Mouse (Mus musculus): ENCODE data around the gene Spib. TPM values are rescaled to one million over a fixed set of nuclear protein-coding genes. Genes with fewer than 3 reads are reported as not detected.
A peak's percentile ranks its signal among the peaks of the same experiment; 100 is the strongest.

Spib gene
- total RNA-seq, 2 experiments from 2014 or later: 0.15 TPM; not detected in 1

DNA sequence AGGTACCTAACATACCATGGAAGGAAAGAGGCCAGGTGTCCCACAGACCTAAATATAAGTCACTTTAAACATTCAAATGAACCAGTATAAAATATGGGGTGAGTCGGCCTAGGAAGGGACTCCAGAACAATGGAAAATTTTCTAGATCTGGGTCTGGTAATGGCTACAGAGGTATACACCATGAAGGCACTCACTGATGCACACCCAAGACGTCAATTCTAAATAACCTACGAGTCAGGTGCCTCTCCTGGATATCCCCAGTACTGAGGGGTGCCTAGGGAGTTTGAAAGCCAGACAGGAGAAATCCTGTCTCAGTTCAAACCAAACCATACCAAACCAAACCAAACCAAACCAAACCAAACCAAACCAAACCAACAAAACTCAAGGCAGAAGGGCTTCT is 1.4 kb downstream of the Spib start:
- no peak for DNase-seq (ENCODE audit: low spot score in 2 of 2)
- intact Hi-C loops (cut with DNase I): no loop called here

DNA sequence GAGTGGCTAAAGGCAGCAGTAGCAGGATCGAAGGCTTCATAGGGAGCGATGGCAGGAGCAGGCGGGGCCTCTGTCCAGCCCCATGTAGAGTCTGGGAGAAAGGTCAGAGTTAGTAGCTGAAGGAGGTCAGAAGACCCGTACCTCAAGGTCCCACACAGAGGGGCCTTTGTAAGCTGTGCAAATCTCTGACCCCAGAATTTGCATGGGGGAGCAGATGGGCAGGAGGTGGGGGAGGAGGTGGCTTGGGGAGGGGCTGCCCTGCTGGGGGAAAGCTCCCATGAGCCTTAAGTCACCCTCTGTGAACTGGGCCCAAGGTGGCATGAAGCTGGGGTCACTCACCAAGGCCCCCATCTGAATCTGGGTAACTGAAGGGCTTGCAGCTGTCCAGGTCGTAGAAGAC is 2.4 kb downstream of the Spib start:
- intact Hi-C loops (cut with DNase I): no loop called here
- DNase-seq (ENCODE audit: low spot score in 2 of 2): no peak

DNA sequence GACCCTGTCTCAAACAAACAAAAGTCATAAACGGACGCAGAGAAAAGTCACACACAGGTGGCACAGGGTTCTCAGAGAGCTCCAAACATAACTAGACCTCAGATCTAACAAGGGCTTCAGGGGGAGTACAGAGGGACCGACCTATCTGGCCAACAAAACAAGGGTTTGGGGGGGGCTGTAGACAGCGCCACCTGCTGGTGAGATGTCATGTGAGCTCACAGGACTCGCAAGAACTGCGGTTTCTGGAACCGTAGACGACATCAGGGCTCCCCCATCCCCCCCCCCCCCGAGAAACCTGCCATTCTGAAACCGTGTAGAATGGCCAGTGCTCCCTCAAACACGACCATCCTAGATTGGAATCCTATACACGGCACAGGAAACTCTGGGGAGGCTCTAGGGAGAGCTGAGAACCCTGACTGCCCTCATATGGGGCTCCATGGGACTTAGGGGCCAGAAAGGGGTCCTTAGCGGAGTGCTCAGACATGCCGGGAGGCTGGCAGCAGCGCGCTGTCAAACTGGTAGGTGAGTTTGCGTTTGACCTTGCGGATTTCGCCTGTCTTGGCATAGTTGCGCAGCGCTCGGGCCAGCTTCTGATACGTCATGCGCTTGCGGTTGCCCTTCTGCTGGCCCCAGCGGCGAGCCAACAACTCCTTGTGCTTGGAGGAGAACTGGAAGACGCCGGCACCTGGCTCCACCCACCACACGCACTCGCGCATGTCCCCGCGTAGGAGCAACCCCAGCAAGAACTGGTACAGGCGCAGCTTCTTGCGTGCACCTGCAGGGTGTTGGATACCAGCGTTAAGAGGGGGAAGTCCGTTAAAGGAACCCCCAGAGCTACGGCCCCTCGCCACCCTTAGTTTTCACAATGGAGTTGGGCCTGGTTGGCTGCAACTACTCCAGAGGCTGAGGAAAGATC is 4.1 kb downstream of the Spib start:
- DNase-seq (ENCODE audit: low spot score in 2 of 2): peak; percentile 80 to 81
- intact Hi-C loops (cut with DNase I): no loop called here

DNA sequence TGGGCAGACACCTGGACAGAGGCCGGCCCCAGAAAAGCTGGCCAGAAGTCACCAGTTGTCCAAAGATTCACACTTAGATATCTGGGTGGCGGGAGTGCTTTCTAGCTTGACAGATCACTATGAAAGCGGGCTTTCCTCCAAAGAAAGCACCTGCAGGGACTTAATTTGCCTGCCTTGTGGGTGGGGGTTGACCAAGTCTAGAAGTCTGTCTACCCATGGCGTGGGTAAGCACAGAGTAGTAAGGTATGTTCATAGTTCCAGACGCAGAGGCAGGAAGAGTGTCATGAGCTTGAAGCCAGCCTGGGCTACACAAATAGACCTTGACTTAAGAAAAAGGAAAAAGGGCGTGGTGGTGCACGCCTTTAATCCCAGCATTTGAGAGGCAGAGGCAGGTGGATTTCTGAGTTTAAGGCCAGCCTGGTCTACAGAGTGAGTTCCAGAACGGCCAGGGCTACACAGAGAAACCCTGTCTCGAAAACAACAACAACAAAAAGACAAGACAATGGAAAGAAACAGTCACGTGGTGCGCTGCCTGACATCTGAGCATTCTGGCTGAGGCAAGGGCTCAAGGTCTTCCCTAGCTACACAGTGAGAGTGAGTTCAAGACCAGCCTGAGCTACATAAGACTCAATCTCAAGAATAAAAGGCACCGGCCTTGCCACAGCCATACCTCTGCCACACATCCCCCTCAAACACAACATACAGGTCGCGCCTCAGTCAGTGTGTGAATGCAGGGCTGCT is 5.3 kb downstream of the Spib start:
- no peak for DNase-seq (ENCODE audit: low spot score in 2 of 2)
- intact Hi-C loops (cut with DNase I): no loop called here

DNA sequence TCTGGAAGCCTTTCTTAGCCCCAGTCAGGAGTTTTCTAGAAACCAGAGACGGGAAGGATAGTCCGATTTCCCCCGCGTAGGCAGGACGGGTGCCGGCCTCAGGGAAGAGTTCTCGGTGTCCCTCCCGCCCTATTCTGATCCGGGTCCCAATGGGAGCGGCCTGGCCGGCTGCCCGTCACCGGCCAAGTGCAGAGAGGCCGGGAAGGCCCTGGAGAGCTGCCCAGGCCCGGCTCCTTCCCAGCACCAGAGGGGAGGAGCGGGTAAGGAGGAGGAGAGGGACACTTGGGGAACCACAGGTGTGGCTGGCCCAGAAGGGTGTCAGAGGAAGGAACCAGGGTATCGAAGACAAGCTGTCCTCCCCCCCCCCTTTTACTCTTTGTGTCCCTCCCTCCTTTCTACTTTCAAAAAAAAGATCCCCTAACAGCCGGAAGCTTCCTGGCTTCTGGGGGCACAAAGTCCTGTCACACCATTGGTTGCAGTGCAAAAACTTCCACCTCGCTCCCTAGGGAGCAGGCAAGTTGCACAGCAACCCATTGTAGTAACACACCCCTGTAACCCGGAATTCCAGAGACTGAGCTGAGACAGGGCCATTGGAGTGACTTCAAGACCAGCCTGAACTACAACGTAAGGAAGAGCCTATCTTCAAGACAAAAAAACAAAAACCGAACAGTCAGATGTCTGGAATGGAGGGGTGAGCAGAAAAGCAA is 6.6 kb downstream of the Spib start:
- intact Hi-C loops (cut with DNase I): no loop called here
- peak in 1 of 2 experiments; percentile 49 for DNase-seq (ENCODE audit: low spot score in 2 of 2)

DNA sequence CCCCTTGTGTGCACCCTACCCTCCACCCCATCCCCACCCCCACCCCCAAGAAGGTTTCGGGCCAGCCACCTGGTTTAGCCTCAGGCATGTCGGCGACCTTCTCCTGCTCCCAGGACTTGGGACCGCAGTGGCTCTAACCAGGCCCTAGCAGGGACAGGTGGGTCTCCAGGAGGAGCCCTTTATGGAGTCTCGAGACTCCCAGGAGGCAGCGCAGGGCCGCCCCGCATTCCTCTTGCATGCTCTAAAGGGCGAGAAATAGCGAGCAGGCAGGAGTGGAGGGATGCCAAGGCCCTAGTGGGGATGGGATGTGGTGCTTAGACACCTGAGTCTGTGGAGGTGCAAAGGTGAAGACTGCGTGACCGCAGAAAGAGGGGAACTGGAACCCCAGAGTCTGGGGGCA is 7.4 kb downstream of the Spib start, which contains the start of gene Mybpc2:
Gene Mybpc2 (minus strand): TSS at position 155 of the 400 bp plus-strand sequence.
- intact Hi-C loops (cut with DNase I): loop anchor here (5.0 kb wide), 2 partner anchors 33 to 128 kb away; no protein-coding TSS in a partner anchor
- no peak for DNase-seq (ENCODE audit: low spot score in 2 of 2)

DNA sequence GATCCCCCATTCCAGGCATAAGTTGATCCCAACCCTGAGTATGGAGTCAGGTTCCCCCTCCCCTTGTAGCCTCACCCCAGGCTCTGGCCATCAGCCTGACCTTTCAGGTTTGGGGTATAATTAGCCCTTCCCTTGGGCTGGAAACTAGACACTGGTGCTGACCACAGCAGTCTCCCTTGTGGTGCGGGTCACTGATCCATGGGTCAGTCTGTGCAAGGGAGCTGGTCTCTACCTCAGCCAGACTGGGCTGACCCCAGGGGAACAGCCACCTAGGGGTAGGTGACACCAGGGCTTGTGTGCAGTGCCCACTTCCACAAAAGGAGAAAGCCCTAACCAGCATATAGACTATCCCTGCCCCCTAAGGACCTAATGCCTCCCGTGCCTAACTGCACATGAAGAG is 8.8 kb downstream of the Spib start:
- intact Hi-C loops (cut with DNase I): loop anchor here (5.0 kb wide), 2 partner anchors 34 to 129 kb away; no protein-coding TSS in a partner anchor
- DNase-seq (ENCODE audit: low spot score in 2 of 2): no peak

DNA sequence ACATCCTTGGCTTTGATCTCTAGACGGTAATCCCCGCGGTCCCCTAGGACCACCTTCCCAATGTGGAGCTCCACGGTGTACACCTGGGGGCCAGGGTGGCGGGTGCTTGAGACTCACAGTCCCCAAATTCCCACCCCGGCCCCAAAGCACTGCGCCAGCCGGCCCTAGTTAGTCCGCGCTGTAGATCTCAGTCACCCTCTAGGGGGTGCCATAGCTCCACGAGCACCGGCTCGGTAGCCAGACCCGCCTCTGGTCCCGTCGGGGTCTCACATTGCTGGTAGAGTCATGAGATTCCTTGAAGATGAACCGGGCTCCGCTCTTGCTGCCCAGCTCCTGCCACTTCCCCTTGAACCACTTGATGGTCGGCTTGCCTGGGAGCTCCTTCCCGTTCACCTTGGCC is 10.2 kb downstream of the Spib start:
- intact Hi-C loops (cut with DNase I): loop anchor here (5.0 kb wide), 2 partner anchors 36 to 131 kb away; no protein-coding TSS in a partner anchor
- peak; percentile 38 to 48 for DNase-seq (ENCODE audit: low spot score in 2 of 2)

DNA sequence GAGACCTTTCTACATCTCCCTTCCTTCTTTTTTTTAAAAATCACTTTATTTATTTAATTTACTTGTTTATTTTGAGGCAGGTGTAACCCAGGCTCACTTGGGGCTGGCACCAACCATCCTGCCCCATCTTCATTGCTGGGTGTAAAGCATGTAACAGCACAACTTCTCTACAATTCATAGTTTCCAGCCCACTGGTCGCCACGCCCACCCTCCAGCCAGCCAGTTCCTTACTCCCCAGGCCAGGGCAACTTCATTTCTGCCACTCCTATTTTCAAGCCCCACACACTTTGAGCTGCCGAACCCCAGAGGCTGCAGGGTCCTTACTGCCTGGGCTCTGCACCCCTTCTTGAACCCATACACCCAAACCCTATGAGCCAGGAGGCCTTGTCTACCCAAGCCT is 10.9 kb downstream of the Spib start:
- intact Hi-C loops (cut with DNase I): loop anchor here (5.0 kb wide), 2 partner anchors 36 to 131 kb away; no protein-coding TSS in a partner anchor
- no peak for DNase-seq (ENCODE audit: low spot score in 2 of 2)

DNA sequence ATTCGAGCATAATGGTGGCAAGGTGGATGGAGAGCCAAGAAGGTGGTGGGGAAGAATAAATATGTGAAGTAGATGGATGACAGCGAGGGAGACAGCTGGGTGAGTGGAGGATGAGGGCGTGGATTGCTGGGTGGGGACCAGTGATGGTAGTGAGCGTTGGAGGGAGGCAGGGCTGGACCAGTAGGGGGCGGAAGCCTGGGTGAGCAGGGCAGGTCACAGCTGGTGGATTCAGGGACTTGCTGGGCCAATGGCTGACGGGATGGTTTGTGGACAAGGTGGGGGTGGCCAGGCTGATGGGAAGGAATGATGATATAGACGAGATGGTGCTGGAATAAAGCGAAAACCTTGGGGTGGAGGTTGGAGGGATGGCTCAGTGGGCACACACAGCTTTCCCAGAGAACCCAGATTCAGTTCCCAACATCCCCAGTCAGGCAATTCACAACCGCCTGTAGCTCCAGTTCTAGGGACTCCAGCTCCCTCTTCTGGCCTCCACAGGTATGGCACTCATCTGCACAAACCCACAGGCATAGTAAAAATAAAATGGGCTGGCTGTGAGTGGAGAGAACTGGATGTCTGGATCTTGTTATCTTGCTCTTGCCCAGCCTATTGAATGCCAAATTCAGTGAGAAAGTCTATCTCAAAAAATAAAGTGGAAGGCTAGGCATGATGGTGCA is 12.5 kb downstream of the Spib start:
- intact Hi-C loops (cut with DNase I): no loop called here
- DNase-seq (ENCODE audit: low spot score in 2 of 2): no peak

DNA sequence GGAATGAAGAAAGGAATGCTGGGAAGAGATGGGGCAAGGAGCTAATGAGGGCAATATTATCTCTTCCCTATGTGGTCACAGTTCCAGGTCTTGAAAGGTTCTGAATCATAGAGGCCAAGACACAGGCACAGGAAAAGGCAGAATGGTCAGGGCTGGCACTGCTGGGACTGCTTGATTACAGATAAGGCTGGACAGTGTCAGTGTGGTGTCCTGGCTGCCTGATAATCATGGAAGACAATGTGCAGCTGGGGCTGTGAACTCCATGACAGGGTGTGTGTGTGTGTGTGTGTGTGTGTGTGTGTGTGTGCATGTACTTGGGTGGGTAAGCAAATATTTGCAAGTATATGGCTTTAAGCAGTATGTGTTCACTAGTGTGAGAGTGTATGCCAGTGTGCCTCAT is 24.4 kb downstream of the Spib start:
- intact Hi-C loops (cut with DNase I): no loop called here
- no peak for DNase-seq (ENCODE audit: low spot score in 2 of 2)

DNA sequence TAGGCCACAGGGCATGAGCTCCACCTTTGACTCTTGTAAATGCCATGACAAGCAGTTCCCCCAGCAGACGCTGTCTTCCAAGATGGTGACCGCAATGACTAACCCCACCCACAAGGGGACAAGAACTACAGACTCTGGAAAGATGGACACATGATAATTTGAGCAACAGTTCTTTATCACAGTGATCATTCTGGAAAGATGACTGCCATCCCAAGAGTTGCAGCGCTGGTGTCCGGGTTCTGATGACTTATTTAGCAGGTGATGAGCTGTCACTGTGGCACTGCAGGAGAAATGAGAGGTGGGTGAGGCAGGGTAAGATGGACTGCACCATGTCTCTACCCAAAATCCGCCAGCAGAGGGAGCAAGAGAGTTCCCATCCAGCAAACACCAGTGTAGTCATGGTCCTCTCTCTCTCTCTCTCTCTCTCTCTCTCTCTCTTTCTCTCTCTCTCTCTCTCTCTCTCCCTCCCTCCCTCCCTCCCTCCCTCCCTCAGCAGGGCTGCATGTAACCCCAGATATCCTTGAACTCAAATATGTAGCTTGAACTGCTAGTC is 30.2 kb downstream of the Spib start:
- intact Hi-C loops (cut with DNase I): loop anchor here (2.0 to 5.0 kb wide), 3 partner anchors 47 to 151 kb away; partner anchors contain the start of gene Pold1
- DNase-seq (ENCODE audit: low spot score in 2 of 2): peak; percentile 81 to 85

DNA sequence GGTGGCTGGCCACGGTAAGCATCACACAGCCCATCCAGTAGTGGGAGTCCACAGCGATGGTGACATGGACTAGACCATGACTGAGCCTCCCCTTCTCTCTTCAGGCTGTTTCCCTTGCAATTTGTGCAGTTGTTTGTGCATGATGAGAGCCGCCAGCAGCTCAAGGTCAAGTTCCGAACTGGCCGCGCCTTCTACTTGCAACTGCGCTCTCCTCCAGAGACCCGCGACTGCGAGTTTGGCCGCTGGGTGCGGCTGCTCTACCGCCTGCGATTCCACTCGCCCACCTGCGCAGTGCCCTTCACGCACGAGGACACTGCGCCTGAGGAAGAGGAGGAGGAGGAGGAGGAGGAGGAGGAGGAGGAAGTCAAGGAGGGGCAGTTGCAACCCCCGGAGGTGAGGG is 31.8 kb downstream of the Spib start:
- intact Hi-C loops (cut with DNase I): loop anchor here (2.0 to 5.0 kb wide), 3 partner anchors 49 to 152 kb away; partner anchors contain the start of gene Pold1
- no peak for DNase-seq (ENCODE audit: low spot score in 2 of 2)

DNA sequence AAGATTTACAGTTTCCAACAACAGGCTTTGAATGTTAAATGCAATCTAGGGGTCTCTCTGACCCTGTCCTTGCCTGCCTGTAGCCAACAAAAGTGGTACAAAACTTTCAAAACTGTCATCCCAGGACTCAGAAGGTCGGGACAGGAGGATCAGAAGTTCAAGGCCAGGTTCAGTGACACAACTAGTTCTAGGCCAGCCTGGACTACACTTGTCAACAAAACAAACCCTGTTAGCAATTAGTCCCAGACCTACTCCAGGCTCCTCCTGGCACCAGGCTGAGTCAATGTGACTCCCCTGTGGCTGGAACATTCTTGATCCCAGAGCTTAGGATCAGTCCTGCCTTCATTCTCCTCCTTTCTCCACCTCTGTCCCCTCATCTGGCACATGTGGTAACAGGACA is 32.9 kb downstream of the Spib start:
- DNase-seq (ENCODE audit: low spot score in 2 of 2): no peak
- intact Hi-C loops (cut with DNase I): no loop called here

DNA sequence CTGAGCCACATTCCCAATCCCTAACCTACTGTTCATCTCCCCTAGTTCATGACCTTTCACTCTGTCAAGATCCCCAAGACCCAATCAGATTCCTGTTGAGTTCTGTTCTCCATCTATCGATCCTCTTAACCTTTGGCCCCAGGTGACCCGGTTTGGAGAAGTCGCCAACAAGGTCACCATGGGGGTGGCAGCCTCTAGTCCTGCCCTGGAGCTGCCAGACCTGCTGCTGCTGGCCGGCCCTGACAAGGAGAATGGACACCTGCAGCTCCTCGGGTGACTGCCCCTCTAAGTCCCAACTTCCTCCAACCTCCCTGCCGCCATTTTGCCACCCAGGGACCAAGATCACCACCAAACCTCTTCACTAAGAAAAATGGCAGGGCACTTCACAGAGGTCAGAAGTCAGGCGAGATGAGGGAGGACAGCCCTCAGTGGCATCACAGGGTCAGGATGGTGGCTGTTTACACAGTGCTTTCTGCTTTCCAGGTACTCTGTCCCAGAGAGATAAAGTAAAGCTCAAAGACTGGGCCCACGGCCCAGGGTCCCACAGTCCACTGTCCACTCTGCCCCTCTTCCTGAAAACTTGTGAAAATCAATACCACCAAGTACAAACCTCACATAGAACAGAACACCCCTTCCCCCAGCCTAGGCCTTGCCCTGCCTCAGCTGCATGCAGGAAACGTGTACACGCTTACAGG is 34.4 kb downstream of the Spib start:
- DNase-seq (ENCODE audit: low spot score in 2 of 2): no peak
- intact Hi-C loops (cut with DNase I): no loop called here

DNA sequence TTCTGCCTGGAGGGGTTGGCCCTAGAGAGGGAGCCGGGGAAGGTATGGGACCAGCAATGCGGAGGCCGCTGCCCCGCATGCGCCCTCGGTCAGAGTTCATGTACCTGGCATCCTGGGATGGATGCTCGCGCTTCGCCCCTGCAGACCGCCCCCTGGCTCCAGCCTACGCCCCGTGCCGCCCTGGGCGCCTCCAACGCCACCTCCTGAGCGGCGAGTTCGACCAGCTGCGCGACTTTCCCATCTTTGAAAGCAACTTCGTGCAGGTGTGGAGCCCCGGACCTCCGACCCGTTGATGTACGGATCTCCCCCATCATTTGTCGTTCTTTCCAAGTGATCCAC is 35.1 kb downstream of the Spib start:
- no peak for DNase-seq (ENCODE audit: low spot score in 2 of 2)
- intact Hi-C loops (cut with DNase I): no loop called here

DNA sequence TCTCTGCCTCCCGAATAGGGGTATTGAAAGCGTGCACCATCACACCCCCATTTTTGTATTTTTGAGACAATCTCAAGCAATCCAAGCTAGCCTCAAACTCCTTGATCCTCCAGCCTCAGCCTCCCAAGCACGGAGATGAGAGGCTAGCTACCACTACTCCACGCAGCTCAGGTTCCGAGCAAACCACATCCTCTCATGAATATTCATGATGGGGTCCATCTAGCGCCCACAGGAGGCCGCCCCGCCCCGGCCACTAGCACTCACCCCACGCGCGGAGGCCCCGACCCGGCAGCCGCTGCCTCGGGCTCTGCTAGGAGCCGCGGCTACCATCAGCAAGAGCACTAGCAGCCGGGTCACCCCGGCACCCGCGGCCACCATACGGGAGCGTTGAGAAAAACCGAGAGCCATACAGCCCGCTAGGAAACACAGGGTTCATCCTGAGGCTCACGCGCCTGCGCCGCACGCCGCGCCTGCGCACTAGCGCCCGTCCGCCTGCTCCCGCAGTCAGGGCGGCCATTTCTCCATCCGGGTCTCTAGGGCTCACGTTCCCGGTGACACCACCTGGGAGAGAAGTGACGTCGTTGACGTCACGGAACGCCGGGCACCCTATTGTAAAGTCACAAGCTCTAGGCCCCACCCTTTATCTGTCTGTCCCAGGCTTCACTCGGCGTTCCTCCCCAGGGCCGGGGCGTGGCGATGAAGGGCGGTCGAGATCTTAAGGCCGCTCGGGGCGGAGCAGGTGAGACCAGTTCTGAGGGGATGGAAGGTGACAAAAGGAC is 35.7 kb downstream of the Spib start, which contains the start of the genes Emc10 and Fam71e1:
Gene Emc10 (minus strand): TSS at position 538 of the 779 bp plus-strand sequence.
Gene Fam71e1 (plus strand): TSS at position 590 of the 779 bp plus-strand sequence.
- peak; percentile 99 for DNase-seq (ENCODE audit: low spot score in 2 of 2)
- intact Hi-C loops (cut with DNase I): loop anchor here (2.0 kb wide), 1 partner anchor 21 kb away; no protein-coding TSS in a partner anchor

Measured in left cerebral cortex, postnatal 14 days (tissue).